Mouse (Mus musculus): Measurements from ENCODE around the gene Tnfrsf1a. TPM values are rescaled to one million over a fixed set of nuclear protein-coding genes. Genes with fewer than 3 reads are reported as not detected.

Gene Tnfrsf1a
- polyA plus RNA-seq, 1 experiment from 2014 or later, result 101 TPM

DNA sequence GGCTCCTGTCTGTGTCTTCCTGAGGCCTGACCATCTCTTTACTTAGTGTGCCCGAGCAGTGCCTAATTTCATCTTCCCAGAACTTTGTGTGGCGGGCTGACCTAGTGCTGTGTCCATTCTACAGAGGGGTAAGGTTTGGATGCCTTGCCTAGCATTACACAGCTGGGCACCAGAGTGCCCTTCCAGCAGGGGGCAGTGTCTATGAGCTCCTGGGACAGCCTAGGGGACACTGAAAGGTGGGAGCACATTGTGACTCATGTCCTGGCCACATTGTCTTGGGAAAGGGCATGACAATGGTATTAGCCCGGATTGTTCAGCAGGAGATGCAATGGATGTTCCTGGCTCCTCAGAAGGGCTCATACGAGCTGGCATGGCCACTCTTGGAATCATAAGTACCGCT is 20.9 kb upstream of the Tnfrsf1a start:
- Histone ChIP-seq H3K27ac (no peak overlapping the region), H3K4me3 (no peak overlapping the region), H3K9ac (no peak overlapping the region), H3K27me3 (no peaks in the 10 kb centered on the region; the same call in 1 of the 2 replicates), H3K9me3 (no peaks in the 10 kb centered on the region), H3K36me3 (no peaks in the 10 kb centered on the region), H3K4me1 (peaks cover 5% of the 10 kb centered on the region), H3K4me2 (no peak overlapping the region)
- no peak for ATAC-seq (ENCODE audit: borderline replicate concordance, extremely low read depth, low FRiP score, low TSS enrichment)
- WGBS, result 75% methylated on average over 5 of the region's 5 CpGs

DNA sequence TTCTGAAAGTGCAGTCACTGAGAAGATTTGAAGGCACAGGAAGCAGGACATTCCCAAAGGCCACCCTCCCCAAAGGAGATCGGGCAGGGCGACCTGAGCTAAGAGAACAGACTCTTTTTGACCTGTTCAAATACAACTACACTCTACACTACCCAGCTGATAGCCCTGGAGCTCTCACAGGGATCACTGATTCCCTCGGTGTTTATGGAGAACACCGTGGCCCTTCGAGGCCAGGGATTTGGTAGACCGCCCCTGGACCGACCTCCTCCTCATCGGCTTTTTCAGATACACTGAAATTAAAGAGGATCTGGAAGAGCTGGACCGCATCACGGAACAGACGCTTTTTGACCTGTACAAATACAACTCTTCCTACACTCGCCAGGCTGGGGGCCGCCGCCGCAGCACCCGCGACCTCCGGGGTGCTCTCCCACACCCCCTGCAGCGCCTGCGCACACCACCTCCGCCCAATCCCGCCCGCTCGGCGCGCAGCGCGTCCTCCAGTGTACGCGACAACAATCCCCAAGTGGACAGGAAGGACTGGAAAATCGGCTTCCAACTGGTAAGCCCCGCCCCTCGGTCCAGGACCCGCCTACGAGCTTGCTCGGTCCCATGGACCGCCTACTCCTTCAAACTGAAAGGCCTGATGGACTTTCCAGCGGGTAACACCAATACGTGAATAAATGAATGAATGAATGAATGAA is 18.4 kb upstream of the Tnfrsf1a start:
- Histone ChIP-seq H3K4me2 (peak overlapping the region; percentile 65), H3K27ac (peak overlapping the region; percentile 52), H3K4me3 (peak overlapping the region; percentile 47), H3K9ac (peak overlapping the region; percentile 35), H3K27me3 (no peaks in the 10 kb centered on the region), H3K4me1 (peaks cover 5% of the 10 kb centered on the region), H3K36me3 (no peaks in the 10 kb centered on the region), H3K9me3 (no peaks in the 10 kb centered on the region)
- peak; percentile 91 for ATAC-seq (ENCODE audit: borderline replicate concordance, extremely low read depth, low FRiP score, low TSS enrichment)
- whole genome bisulfite sequencing, result 1% methylated on average over 39 of the region's 39 CpGs

DNA sequence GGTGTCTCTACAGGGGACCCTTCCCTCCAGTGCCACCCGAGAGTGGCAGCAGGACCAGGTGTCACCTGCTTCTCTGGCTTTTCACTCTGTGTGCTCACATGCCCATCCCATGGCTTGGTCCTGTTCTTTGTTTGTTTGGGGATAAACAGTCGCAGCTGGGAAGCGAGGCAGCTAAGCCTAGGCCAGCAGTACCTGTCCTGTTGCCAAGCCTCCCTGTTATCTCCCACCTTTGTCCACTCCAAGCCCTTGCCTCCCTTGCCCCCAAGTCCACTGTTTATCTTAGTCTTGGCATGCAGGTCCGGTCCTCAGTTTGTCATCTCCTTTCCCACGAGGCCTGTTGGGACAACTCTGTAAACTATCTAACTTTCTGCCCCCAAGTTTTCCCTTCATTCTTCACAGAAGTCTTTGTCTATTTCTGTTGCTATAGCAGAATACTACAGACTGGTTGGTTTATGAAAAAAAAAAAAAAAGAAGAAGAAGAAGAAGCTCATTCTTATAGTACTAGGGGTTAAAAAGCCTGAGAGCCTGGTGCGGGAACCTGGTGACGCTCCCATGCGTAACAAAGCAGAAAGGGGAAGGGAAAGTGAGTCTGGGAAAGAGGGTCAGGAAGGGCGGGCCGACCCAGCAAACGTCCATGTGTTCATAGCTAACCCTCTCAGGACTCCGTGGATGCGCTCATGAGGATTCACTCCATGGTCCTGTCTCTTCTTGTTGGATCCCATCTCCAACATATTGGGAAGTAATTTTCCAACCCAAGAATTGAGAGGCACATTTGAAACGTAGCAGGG is 15.9 kb upstream of the Tnfrsf1a start:
- 69% methylated on average over 14 of the region's 14 CpGs for whole genome bisulfite sequencing
- no peaks in the 10 kb centered on the region for H3K9me3 ChIP-seq
- ATAC-seq (ENCODE audit: borderline replicate concordance, extremely low read depth, low FRiP score, low TSS enrichment), result no peak

DNA sequence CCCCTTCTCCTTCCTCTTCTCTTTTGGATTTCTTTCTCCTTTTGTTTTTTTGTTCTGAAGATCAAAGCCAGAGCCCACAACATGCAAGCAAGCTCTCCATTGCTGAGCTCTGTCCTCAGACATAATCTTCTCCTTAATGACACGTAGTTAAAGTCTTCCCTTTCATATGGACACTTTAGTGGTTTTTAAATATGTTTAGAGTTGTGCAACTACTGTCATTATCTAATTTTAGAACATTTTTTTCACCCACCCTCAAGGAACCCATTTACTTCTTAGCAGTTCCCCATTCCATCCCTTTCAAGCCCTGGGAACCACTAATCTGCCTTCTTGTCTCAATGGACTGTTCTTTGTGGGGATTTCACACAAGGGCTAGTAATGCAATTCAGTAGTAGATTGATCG is 14.8 kb upstream of the Tnfrsf1a start:
- Histone ChIP-seq H3K27ac (peak overlapping the region; percentile 45; the same call in 1 of the 2 replicates), H3K4me1 (peaks cover 9% of the 10 kb centered on the region), H3K27me3 (no peaks in the 10 kb centered on the region), H3K9ac (no peak overlapping the region), H3K9me3 (no peaks in the 10 kb centered on the region), H3K36me3 (no peaks in the 10 kb centered on the region), H3K4me3 (no peak overlapping the region), H3K4me2 (no peak overlapping the region)
- WGBS, result 64% methylated on average over 2 of the region's 2 CpGs
- ATAC-seq (ENCODE audit: borderline replicate concordance, extremely low read depth, low FRiP score, low TSS enrichment), result no peak

More for the DNA sequence above, 15.9 kb upstream of the Tnfrsf1a start:
- H3K4me1 ChIP-seq, result peaks cover 5% of the 10 kb centered on the region
- no peaks in the 10 kb centered on the region for H3K36me3 ChIP-seq
- H3K9ac ChIP-seq, result no peak overlapping the region
- no peak overlapping the region for H3K4me2 ChIP-seq
- no peaks in the 10 kb centered on the region for H3K27me3 ChIP-seq
- H3K4me3 ChIP-seq, result no peak overlapping the region
- H3K27ac ChIP-seq, result peak overlapping the region; percentile 45

DNA sequence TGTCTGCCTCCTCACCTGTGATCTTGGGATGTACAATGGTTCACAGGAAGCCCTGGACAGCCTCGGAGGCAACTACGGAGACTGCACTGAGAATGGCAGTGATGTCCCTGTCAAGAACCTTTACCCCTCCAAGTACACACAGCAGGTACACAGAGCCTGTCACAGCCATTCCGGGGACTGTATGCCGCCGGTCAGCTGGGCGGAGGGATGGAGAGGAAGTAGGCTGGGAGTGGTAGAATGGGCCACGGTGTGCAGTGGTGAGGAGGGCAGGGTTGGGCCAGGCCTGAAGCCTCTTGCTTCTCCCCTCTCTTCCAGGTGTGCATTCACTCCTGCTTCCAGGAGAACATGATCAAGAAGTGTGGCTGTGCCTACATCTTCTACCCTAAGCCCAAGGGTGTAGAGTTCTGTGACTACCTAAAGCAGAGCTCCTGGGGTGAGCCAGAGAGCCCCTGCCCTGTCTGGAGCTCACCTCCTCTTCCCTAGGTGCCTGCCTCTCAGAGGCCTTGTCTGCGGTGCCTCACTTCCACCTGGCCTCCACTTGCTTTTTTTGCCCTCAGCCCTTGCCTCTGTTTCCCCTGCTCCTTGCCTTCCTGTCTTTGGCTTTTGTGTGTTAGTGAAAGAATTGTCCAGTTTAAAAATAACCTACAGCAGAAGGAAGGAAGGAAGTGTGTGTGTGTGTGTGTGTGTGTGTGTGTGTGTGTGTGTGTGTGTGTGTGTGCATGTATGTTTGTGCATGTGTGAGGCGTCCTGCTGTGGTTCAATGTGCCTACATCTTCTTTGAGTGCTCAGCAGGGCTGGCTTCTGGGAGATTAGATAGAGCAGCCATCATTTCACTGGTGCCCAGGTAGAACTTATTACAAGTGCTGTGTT is 10.1 kb upstream of the Tnfrsf1a start:
- H3K27ac ChIP-seq, result peak overlapping the region; percentile 88
- no peaks in the 10 kb centered on the region for H3K36me3 ChIP-seq
- peaks cover 23% of the 10 kb centered on the region for H3K4me1 ChIP-seq
- no peak overlapping the region for H3K9ac ChIP-seq
- ATAC-seq (ENCODE audit: borderline replicate concordance, extremely low read depth, low FRiP score, low TSS enrichment), result no peak
- WGBS, result 59% methylated on average over 9 of the region's 9 CpGs
- no peak overlapping the region for H3K4me2 ChIP-seq
- no peaks in the 10 kb centered on the region for H3K27me3 ChIP-seq
- H3K9me3 ChIP-seq, result no peaks in the 10 kb centered on the region
- no peak overlapping the region for H3K4me3 ChIP-seq

DNA sequence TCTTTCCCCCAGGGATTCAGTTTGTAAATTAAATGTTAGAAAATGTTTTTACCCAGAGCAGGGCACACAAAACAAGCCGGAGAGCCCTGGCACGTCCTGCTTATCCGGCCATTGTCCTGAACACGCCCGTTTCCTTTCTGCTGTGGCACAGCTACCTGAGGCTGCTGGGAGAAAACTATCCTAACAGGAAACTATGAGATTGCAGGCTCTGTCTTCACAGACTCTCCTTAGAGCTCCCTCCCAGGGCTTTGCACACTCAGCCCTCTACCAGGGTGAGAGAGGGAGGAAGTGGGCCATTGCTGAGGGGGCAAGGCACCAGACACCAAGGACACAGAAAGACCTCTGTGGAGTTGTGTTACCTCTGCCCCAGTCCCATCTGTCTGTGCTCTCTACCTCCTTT is 8.9 kb upstream of the Tnfrsf1a start:
- Histone ChIP-seq H3K9ac (peak overlapping the region; percentile 9; the same call in 1 of the 2 replicates), H3K4me2 (no peak overlapping the region), H3K27ac (peak overlapping the region; percentile 88), H3K36me3 (no peaks in the 10 kb centered on the region), H3K9me3 (no peaks in the 10 kb centered on the region), H3K4me1 (peaks cover 35% of the 10 kb centered on the region), H3K4me3 (no peak overlapping the region), H3K27me3 (no peaks in the 10 kb centered on the region)
- 0 out of 2 replicates have a peak, but pooled peaks have one; percentile 23 for ATAC-seq (ENCODE audit: borderline replicate concordance, extremely low read depth, low FRiP score, low TSS enrichment)
- WGBS, result 51% methylated on average over 5 of the region's 5 CpGs

DNA sequence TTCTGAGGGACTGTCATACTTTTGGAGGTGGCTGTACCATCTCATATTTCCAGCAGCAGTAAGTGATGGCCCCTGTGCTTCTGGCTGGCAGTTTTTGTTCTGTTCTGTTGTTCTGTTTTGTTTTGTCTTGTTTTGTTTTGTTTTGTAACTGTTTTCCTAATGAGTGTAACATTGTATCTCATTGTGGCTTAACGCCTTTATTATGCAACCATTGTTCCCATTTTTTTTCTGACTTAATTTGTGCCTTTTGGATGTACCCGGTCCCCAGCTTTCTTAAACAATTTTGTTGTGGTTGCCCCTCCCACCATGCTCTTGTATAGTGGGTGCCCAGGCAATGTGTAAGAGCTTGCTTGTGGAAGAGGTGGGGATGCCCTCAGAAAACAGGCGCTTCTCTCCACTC is 7.0 kb upstream of the Tnfrsf1a start:
- H3K4me1 ChIP-seq, result peaks cover 41% of the 10 kb centered on the region
- no peak overlapping the region for H3K4me2 ChIP-seq
- no peaks in the 10 kb centered on the region for H3K9me3 ChIP-seq
- no peak overlapping the region for H3K4me3 ChIP-seq
- no peak overlapping the region for H3K27ac ChIP-seq
- no peaks in the 10 kb centered on the region for H3K36me3 ChIP-seq
- WGBS, result 69% methylated on average over 3 of the region's 3 CpGs
- ATAC-seq (ENCODE audit: borderline replicate concordance, extremely low read depth, low FRiP score, low TSS enrichment), result no peak
- H3K9ac ChIP-seq, result no peak overlapping the region
- H3K27me3 ChIP-seq, result no peaks in the 10 kb centered on the region

DNA sequence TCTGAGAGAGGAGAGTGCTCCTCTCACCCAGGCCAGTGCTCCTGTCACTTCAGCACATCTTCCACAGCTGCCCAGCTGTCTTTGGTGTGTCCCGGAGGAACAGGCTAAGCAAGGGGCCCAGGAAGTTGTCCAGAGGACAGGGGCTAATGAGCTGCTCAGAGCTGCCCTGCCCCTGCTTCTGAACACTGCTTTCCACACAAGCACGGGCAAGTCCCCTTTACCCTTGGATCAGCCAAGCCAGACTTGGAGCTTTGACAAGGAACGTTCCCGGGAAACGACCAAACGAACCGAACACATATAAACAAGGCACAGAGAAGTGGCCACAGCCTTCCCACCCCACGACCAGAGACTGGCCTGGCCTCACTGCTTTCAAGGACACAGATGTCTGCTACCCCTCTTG is 5.1 kb upstream of the Tnfrsf1a start:
- Histone ChIP-seq H3K27ac (peak overlapping the region; percentile 60), H3K36me3 (no peaks in the 10 kb centered on the region)
- 0 out of 2 replicates have a peak, but pooled peaks have one; percentile 41 for ATAC-seq (ENCODE audit: borderline replicate concordance, extremely low read depth, low FRiP score, low TSS enrichment)

DNA sequence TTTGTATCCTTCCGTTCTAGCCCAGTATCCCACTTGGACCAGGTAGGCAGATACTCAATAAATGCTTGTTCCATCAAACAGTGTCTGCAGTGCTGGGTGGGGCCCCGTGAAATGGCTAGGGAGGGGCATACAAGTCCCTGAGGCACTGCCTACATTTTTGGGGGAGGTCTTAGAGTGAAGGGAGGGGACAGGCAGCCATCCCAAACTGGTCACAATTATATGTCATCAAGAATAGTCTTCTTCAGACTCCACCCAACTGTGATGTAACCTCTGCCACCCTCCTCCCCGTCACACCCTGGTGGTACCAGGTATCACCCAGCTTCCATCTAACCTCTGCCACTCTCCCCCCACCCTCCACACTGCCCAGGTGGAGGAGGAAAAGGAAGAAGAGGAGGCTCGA is 4.3 kb upstream of the Tnfrsf1a start:
- Histone ChIP-seq H3K27ac (no peak overlapping the region; the same call in 1 of the 2 replicates), H3K4me1 (peaks cover 50% of the 10 kb centered on the region), H3K9ac (no peak overlapping the region), H3K4me2 (no peak overlapping the region), H3K27me3 (no peaks in the 10 kb centered on the region), H3K36me3 (no peaks in the 10 kb centered on the region), H3K9me3 (no peaks in the 10 kb centered on the region), H3K4me3 (no peak overlapping the region)
- ATAC-seq (ENCODE audit: borderline replicate concordance, extremely low read depth, low FRiP score, low TSS enrichment), result no peak
- WGBS, result 51% methylated on average over 4 of the region's 4 CpGs

More for the DNA sequence above, 5.1 kb upstream of the Tnfrsf1a start:
- Histone ChIP-seq H3K4me1 (peaks cover 49% of the 10 kb centered on the region), H3K9me3 (no peaks in the 10 kb centered on the region), H3K27me3 (no peaks in the 10 kb centered on the region), H3K9ac (no peak overlapping the region), H3K4me3 (no peak overlapping the region), H3K4me2 (no peak overlapping the region)
- 10% methylated on average over 8 of the region's 8 CpGs for whole genome bisulfite sequencing

DNA sequence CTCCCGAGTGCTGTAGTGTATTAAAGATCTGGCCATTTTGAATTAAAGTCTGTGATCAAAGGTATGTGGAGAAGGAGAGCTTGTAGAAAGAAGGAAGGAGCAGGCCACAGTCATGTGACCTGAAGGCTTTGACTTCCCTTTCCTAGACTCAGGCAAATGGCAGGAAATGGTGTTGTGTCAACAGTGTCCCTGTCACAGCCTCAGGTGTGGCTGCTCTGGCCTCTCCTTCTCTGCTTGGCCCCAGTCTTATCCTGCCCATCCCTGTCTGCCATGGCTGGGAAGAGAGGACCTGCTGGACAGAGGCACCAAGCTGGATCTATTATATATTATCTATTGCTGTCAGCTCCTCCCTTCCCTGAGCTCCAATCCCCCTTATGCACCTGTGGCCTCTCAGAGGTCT is 3.5 kb upstream of the Tnfrsf1a start:
- H3K27me3 ChIP-seq, result no peaks in the 10 kb centered on the region
- H3K27ac ChIP-seq, result no peak overlapping the region
- WGBS, result 50% methylated on average over 1 of the region's 1 CpGs
- no peak overlapping the region for H3K4me2 ChIP-seq
- peaks cover 45% of the 10 kb centered on the region for H3K4me1 ChIP-seq
- no peaks in the 10 kb centered on the region for H3K9me3 ChIP-seq
- no peak for ATAC-seq (ENCODE audit: borderline replicate concordance, extremely low read depth, low FRiP score, low TSS enrichment)
- no peak overlapping the region for H3K4me3 ChIP-seq
- H3K9ac ChIP-seq, result no peak overlapping the region
- no peaks in the 10 kb centered on the region for H3K36me3 ChIP-seq

DNA sequence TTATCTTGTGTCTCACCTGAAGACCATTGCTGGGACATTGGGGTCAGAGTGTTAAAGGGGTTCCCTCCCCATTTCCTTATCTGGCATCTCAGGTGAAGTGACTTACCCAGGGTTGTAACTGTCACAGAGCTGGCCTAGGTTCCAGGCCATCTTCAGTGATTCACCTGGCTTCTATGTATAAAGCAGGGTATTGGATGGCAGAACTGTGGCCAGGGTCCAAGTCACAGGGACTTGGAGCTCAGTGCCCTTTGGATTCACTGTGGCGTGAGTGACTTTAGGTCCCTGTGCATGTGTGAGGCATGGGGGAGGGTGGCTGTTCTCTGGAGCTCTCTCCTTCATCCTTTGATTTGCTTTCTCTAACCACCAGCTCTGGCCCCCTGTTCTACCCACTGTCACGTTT is 3.1 kb upstream of the Tnfrsf1a start:
- no peak overlapping the region for H3K4me3 ChIP-seq
- no peak overlapping the region for H3K4me2 ChIP-seq
- ATAC-seq (ENCODE audit: borderline replicate concordance, extremely low read depth, low FRiP score, low TSS enrichment), result no peak
- peaks cover 43% of the 10 kb centered on the region for H3K4me1 ChIP-seq
- no peaks in the 10 kb centered on the region for H3K27me3 ChIP-seq
- H3K36me3 ChIP-seq, result no peaks in the 10 kb centered on the region
- 56% methylated on average over 2 of the region's 2 CpGs for WGBS
- H3K9ac ChIP-seq, result no peak overlapping the region
- H3K27ac ChIP-seq, result no peak overlapping the region
- no peaks in the 10 kb centered on the region for H3K9me3 ChIP-seq
